Mouse (Mus musculus) activated CD4-positive, CD25-positive, alpha-beta regulatory T cell, adult 4 months (primary cell): Measurements from ENCODE around the gene Zcchc10. TPM values are rescaled to one million over a fixed set of nuclear protein-coding genes. Genes with fewer than 3 reads are reported as not detected.
"Not testable (repeated sequence)": the region's sequence is repeated elsewhere in the genome, so short reads cannot be mapped to it uniquely, and the experiment has no call there.

Experiments
- ATAC-seq: one replicate; pipeline ENCODE4 v1.8.0; 2017
- polyA plus RNA-seq, 2 experiments: library from polyadenylated mRNA; unstranded; fragments of 100-300 nt; shearing (Covaris generic); gene quantifications; one replicate each; pipeline ENCODE4 v1.2.1; 2017

Gene Zcchc10
- polyA plus RNA-seq, 2 experiments from 2014 or later = 25.2 to 27.5 TPM

DNA sequence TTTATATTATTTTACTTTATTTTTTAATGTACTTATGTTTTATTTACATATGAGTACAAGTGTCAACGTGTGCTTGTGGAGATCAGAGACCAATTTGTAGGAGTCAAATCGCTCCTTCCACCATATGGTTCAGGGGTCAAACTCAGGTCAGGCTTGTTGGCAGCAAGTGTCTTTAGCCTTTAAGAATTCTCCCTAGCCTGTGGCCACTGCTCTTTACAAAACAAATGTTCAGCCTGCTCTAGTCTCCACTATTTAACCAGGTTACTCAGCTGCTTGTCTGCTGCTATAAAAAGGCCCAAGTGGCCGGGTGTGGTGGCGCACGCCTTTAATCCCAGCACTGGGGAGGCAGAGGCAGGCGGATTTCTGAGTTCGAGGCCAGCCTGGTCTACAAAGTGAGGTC, 6.4 kb upstream of the Zcchc10 start:
- no peak for ATAC-seq

- not testable (repeated sequence) for ATAC-seq
Measured at GRCm38 (mm10) chr11:53318568-53318967, 5.9 kb upstream of the Zcchc10 start.

DNA sequence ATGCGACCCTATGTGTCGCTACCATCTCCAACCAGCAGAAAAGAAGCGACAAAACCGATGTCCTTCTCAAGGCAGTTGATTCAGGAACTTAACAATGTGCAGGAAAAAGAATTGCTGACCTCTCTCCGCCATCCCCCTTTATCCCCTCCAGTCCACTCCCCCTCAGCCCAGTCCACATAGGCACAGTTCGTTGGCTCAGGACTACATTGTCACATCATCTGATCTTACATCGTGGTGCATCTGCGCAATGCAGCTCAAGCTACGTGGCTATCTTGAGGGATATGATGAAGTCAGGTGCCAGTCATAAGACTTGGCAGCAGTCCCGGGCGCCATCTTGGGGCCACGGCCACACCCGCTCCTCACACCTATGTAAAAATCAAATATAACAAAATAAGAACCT, 4.6 kb upstream of the Zcchc10 start:
- not testable (repeated sequence) for ATAC-seq

DNA sequence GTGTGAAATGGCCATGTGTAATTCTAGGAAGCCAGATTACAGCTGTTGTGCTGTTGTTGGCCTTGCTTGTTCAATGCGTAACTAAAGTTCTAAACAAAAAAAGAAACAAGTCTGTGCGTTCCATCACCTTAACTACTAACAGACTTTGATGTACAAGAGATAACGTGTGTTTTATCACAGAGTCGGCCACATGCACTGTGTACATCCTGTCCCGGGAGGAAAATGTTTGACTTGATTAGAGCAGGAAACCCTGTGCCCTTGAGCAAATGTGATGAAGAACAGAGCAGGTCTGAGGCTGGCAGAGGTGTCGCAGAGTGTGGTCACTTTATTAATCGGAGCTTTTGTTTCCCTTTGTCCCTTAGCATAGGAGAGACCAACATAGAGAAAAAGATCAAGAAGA, 5.8 kb downstream of the Zcchc10 start:
- ATAC-seq = peak; percentile 69

- no peak for ATAC-seq
Measured at GRCm38 (mm10) chr11:53331121-53331520, 6.6 kb downstream of the Zcchc10 start.

DNA sequence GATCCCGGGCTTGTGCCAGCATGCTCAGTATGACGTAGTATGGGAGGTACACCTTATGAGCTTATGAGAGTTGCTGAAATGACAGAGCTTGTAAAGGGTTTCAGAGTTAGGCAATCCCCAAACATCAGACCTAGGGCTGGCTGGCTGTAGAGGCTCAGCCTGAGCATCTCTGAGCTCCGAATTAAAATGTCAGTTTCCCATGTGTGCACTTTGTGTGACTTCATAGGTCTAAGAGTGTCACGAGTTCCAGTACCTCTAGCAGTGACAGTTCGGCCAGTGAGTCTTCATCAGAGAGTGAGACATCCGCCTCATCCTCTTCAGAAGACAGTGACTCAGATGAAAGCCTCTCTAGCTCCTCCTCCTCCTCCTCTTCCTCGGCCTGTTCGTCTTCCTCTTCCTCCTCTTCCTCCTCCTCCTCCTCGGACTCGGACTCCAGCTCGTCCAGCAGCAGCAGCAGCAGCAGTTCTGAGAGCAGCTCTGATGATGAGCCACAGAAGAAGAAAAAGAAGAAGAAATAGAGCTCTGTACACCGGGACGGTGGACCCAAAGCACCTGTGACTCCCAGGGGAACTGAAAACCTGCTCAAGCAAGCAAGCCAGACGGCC, 7.7 kb downstream of the Zcchc10 start:
- ATAC-seq = no peak

DNA sequence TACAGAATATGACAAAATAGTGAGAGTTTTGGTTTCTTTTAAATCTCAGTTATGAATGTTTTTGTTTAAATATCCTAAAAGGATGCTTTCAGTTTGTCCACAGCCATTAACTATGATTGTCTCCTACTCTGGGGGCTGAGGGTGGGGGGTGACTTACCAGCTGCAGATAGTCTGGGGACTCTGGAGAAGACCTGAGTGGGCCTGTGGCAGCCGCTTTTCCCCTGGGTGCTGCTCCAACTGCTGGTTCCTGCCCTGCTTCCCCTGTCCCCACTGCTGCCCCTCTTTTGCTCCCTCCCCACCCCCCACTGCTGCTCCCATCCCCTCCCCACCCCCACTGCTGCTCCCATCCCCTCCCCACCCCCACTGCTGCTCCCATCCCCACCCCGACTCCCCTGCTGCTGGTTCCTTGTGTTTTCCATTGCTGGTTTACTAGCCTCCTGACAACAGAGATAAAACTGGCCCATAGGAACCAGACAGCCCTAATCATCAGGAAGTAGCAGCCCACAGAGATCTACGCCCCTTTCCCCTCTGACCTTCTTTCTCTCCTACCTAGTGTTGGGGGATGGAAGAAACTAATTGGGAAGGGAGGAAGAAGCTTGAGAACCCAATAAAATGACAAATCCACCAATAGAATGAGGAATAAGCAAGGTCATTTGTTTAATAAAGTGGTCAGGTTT, 11.2 kb downstream of the Zcchc10 start:
- ATAC-seq = no peak

- no peak for ATAC-seq
Measured at GRCm38 (mm10) chr11:53336182-53336571, 11.7 kb downstream of the Zcchc10 start.

GRCm38 (mm10) chr11:53336924-53337323, 12.4 kb downstream of the Zcchc10 start:
- ATAC-seq = no peak

DNA sequence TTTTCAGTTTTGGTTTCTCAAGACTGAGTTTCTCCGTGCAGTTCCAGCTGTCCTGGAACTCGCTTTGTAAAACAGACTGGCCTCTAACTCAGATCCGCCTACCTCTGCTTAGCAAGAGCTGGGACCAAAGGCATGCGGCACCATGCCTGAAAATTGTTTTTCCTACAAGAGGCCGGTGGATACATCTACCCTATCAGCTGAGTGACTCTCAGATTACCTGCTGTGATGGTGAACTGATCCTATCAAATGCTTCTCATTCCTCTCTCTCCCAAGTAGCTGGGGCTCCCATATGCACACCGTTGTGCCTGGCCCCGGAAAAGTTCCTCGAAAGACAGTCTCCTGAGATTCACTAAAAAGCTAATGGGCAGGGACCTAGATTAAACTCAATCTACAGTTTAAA, 13.2 kb downstream of the Zcchc10 start:
- ATAC-seq = no peak

- ATAC-seq = not testable (repeated sequence)
Measured at GRCm38 (mm10) chr11:53341019-53341418, 16.5 kb downstream of the Zcchc10 start.

DNA sequence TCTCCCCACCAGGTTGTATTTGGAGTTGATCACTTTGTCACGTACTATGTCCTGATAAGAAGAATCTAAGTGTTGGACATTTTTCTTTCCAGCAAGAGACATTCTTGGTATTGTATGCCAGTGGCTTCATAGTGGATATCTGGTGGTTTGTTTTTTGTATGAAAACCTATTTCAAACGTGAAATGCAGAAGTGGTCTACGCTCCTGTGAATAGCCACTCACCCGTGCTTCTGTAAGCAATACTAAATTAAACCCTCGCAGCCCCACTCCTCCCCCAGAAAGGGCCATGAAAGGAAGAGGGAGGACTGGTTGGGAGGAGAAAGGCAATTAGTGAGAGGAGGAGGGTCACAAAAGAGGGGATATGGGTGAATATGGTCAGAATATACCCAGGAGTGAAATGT, 18.2 kb downstream of the Zcchc10 start:
- ATAC-seq = no peak

GRCm38 (mm10) chr11:53345328-53345727, 20.8 kb downstream of the Zcchc10 start:
- no peak for ATAC-seq

DNA sequence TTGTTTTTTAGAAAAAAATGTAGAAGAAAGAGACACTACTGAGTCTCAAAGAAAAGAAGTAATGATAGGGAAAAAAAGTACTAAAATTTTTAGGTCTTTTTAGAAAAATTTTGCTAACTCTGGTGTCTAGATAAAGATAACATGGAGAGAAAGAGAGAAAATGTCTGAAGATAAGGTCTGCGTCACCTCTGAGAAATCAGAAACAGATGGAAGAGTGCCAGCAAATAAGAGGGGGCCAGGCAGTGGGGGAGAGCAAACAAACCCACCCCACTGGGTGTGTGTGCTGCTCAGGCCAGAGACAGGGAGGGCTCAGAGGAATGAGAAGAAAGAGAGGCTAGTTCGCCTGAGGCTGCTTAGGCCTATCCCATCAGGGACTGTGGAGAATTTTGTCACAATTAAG, 21.3 kb downstream of the Zcchc10 start:
- no peak for ATAC-seq

DNA sequence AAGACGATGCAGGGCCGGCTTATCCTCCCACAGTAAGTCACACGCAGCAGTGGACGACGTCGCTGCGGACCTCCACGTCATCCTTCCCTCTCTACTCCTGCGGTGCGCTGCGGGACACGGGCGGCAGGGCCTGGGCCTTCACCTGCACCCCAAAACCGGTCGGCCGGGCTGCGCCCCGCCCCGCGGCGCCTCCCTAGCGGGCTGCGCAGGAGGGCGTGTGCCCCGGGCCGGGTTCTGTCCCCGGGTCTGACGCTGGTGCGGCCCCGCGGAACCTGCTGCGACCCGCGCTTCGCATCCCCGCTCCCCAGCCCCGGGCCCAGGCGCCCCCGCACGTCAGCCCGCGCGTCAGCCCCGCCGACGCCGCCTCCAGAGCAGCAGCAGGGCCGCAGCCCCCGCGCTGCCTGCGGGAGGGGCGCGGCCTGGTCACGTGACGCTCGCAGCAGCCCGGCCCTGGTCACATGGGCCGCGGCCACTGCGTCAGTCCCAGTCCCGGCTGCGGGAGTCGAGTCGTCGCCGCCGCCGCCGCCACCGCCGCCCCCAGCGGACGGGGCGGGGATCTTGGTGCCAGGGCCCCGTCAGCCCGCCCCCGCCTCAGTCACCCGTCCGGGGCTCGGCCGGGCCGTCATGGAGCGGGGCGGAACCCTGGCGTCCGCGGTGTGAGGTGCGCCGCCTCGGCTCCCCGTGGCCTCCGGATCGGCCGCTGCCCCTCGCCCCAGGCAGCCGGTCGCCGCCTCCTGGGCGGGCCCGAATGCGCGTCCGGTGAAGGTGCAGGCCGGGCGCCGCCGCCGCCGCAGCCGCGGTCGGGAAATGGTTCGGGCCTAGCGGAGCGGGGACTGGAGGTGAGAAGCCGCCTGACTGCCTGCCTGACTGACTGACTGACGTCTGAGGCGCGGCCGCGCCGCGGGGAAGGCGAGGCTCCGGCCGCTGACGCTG, 26.1 kb downstream of the Zcchc10 start, which contains the start of gene Aff4:
TSS of gene Aff4 (plus strand) at position 543 of the 933 bp plus-strand sequence.
- peak; percentile 70 for ATAC-seq

- peak; percentile 22 for ATAC-seq
Measured at GRCm38 (mm10) chr11:53351224-53351942, 26.9 kb downstream of the Zcchc10 start.

DNA sequence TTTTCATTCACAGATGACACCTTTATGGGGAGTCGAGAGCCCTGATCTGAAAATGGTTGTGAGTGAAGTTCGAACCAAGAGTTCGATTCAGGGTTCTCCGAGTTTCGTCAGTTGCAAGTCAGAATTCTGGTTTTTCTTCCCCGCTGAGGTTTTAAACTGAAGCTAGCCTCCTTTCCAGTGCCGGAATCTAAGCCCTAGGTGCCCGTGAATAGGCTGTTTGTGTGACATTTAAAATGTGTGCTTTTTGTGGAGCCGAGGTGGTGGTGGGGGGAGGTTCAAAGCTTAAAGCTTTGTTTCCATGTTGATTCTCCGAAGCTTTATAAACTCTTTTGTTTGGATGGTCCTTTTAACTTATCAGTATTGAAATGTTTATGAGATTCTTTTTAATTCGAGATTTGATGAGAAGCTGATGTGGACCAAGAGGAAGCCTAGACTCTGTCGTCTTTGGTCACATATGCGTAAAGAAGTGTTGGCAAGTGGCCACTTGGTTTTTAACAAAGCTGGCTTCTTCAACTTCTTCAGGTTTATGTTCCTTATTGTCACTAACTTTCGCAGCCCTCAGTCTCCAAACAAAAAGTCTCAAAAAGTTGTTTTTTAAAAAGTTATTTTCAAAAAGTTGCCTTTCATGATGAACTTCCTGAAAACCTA, 27.6 kb downstream of the Zcchc10 start:
- no peak for ATAC-seq

GRCm38 (mm10) chr11:53358504-53359155, 34.2 kb downstream of the Zcchc10 start:
- ATAC-seq = no peak

DNA sequence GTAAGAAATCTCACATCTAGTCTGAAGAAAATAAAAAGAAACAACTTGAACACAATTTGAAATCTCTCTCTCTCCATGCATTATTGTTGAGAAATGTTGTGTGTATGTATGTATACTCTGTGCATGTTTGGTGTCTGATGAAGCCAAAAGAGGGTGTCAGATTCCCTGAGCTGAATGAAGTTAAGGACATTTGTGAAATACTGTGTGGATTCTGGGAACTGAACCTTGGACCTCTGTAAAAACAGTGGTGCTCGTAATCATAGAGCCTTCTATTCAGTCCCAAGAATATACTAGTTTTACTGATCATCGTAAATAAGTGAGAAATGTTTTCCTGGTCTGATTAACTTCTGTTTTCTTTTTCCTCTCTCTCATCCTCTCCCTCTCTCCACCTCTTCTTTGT, 42.6 kb downstream of the Zcchc10 start:
- no peak for ATAC-seq

DNA sequence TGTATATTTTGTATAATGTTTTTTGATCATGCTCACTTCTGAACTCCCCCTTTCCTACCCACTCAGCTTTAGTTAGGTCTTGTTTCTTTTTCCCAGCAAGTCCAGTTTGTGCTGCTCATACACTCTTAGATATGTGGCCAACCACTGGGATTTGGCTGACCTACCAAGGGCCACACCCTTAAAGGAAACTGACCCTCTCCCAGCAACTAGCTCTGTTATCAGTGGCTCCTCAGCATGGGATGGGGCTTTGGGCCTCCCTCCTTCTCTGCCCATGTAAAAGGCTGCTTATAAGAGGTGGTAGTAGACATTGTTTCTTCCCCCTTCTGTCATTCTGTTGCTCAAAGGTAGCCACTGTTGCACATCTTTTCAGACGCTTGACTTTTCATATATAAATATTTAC, 54.4 kb downstream of the Zcchc10 start:
- no peak for ATAC-seq
